Mouse (Mus musculus) G1E-ER4 (cell line): Measurements from ENCODE around the gene Uap1l1. TPM values are rescaled to one million over a fixed set of nuclear protein-coding genes. Genes with fewer than 3 reads are reported as not detected.

ENCODE experiments used
- GATA1 ChIP-seq: IDR thresholded peaks from one replicate; pipeline ENCODE4 v1.8.0; 2012; ENCODE audit warnings: low read length, inconsistent platforms
- polyA plus RNA-seq: library from polyadenylated mRNA; stranded (reverse); fragments of >175 nt; gene quantifications from 2 replicates; pipeline ENCODE4 v1.2.3, GENCODE M21; 2012

Gene Uap1l1
- polyA plus RNA-seq, 1 experiment: 46.3 TPM

DNA sequence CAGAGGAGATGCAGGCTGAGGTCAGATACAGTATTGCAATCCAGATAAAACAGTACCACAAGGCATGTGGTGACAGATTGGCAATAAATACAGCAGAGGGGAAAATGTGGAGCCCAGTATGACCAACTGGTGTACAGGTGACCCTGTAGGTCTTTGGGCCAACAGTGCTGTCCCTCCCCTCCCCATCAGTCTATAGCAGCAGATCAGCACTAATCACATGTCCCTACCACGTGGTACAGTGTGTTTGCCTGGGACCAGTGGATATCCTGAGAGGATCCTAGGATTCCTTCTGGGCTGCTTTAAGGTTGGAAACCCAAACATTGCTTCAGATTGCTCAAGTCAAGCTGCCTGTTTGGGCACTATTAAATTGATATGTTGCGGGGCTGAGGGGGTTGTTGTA lies 31.9 kb downstream of the Uap1l1 start:
- no peak for TF ChIP-seq GATA1

- TF ChIP-seq GATA1: no peak
Observed at GRCm38 (mm10) chr2:25332286-25333160, 33.0 kb downstream of the Uap1l1 start, which contains the start of gene Man1b1. TSS of gene Man1b1 (plus strand) at chr2:25332338.

DNA sequence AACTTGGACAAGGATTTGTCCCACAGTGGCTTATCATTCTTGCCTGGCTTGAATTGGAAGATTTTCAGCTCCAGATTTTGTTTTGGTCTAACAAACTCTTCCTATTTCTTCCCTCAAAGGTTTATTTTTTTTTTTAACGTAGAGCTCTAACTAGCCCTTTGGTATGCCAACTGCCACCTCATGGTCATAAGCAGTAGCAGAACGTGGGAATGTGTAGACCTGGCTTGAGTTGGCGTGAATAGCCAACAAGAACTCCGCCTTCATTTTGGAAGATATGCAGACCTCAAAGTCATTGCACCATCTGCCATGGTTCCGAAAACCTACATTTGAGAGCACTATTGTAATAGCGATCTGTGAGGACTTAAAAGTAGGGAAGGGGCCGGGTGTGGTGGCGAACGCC lies 34.0 kb downstream of the Uap1l1 start:
- TF ChIP-seq GATA1: no peak

DNA sequence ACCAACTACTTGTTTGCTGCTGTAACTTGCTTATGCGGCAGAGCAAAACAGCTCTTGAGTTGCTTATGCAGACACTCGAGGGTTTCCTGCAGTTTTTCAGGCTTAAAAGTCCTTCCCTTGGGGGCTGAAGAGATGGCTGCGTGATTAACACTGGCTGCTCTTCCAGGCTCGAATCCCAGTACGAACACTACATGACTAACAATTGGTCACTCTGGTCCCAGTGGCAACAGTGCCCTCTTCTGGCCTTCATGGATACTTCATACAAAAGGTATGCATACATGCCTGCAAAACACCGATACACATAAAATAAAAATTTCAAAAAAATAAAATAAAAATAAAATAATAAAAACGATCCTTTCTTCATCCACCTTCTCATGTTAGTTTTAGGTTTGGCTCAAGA lies 37.0 kb downstream of the Uap1l1 start:
- TF ChIP-seq GATA1: no peak

- TF ChIP-seq GATA1: no peak
Observed at GRCm38 (mm10) chr2:25326036-25326435, 39.4 kb downstream of the Uap1l1 start.

- TF ChIP-seq GATA1: no peak
Observed at GRCm38 (mm10) chr2:25320084-25320483, 45.4 kb downstream of the Uap1l1 start.

- no peak for TF ChIP-seq GATA1
Observed at GRCm38 (mm10) chr2:25318971-25319773, 46.3 kb downstream of the Uap1l1 start, which contains the start of gene Grin1. TSS of gene Grin1 (minus strand) at chr2:25319187.

- TF ChIP-seq GATA1: no peak
Observed at GRCm38 (mm10) chr2:25318119-25318966, 47.1 kb downstream of the Uap1l1 start.

GRCm38 (mm10) chr2:25311491-25311891 lies 54.0 kb downstream of the Uap1l1 start:
- no peak for TF ChIP-seq GATA1

- TF ChIP-seq GATA1: no peak
Observed at GRCm38 (mm10) chr2:25310969-25311368, 54.5 kb downstream of the Uap1l1 start.

DNA sequence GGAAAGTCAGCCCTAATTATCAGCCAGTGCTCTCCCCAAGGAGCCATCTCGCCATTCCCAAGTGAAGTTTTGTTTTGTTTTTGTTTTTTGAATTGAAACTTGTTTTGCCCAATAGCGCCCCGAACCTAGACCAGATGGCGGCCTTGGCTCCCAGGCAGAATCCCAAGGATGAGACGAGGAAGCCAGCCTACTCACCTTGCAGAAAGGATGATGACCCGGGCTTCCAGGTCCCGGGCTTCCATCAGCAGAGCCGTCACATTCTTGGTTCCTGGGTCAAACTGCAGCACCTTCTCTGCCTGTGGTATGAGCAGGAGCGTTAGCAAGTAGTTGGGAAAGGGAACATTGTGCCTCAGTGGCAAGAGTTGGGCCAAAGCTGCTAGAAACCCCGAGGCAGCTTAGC lies 55.3 kb downstream of the Uap1l1 start:
- TF ChIP-seq GATA1: no peak

Other genes with a start within 250 kb of the Uap1l1 start
- gene Nrarp, start 184.9 kb downstream of the Uap1l1 start, polyA plus RNA-seq: not detected in 2 replicates
- gene Tor4a, start 168.8 kb downstream of the Uap1l1 start, polyA plus RNA-seq: 9.9 and 11.1 TPM in 2 replicates
- 26.4 and 34.1 TPM in 2 replicates for gene Nelfb, start 154.2 kb downstream of the Uap1l1 start, polyA plus RNA-seq
- not detected in 2 replicates for gene Stpg3, start 151.0 kb downstream of the Uap1l1 start, polyA plus RNA-seq
- 0.09 TPM in 1 of 2 replicates, not detected in the other for gene Fam166a, start 146.9 kb downstream of the Uap1l1 start, polyA plus RNA-seq
- 462 and 587 TPM in 2 replicates for gene Tubb4b, start 141.0 kb downstream of the Uap1l1 start, polyA plus RNA-seq
- not detected in 2 replicates for gene Slc34a3, start 131.3 kb downstream of the Uap1l1 start, polyA plus RNA-seq
- gene Rnf224, start 128.9 kb downstream of the Uap1l1 start, polyA plus RNA-seq: 0.04 and 0.10 TPM in 2 replicates
- gene Rnf208, start 123.4 kb downstream of the Uap1l1 start, polyA plus RNA-seq: 23.1 and 29.3 TPM in 2 replicates
- not detected in 2 replicates for gene Cysrt1, start 123.2 kb downstream of the Uap1l1 start, polyA plus RNA-seq
- gene AL732309.1, start 118.8 kb downstream of the Uap1l1 start, polyA plus RNA-seq: 0.97 and 2.3 TPM in 2 replicates
- gene Tmem203, start 110.2 kb downstream of the Uap1l1 start, polyA plus RNA-seq: 11.3 and 16.5 TPM in 2 replicates
- gene Tprn, start 103.1 kb downstream of the Uap1l1 start, polyA plus RNA-seq: 56.1 and 69.7 TPM in 2 replicates
- gene Ssna1, start 93.2 kb downstream of the Uap1l1 start, polyA plus RNA-seq: 196 and 198 TPM in 2 replicates
- 25.4 and 26.3 TPM in 2 replicates for gene Anapc2, start 93.2 kb downstream of the Uap1l1 start, polyA plus RNA-seq
- gene Tmem210, start 77.5 kb downstream of the Uap1l1 start, polyA plus RNA-seq: not detected in 2 replicates
- gene Lrrc26, start 75.8 kb downstream of the Uap1l1 start, polyA plus RNA-seq: not detected in 2 replicates
- gene Grin1, start 46.5 kb downstream of the Uap1l1 start, polyA plus RNA-seq: 0.09 and 0.18 TPM in 2 replicates
- gene Man1b1, start 33.3 kb downstream of the Uap1l1 start, polyA plus RNA-seq: 18.5 and 26.0 TPM in 2 replicates
- 5.0 and 7.6 TPM in 2 replicates for gene Dpp7, start 9.3 kb downstream of the Uap1l1 start, polyA plus RNA-seq
- 139 and 187 TPM in 2 replicates for gene Sapcd2, start 6.6 kb upstream of the Uap1l1 start, polyA plus RNA-seq
- gene Entpd2, start 30.2 kb upstream of the Uap1l1 start, polyA plus RNA-seq: not detected in 2 replicates
- gene Npdc1, start 33.7 kb upstream of the Uap1l1 start, polyA plus RNA-seq: not detected in 2 replicates
- gene Fut7, start 57.6 kb upstream of the Uap1l1 start, polyA plus RNA-seq: not detected in 2 replicates
- 9.2 and 9.9 TPM in 2 replicates for gene Abca2, start 63.0 kb upstream of the Uap1l1 start, polyA plus RNA-seq
- gene Clic3, start 91.2 kb upstream of the Uap1l1 start, polyA plus RNA-seq: not detected in 2 replicates
- gene Paxx, start 95.4 kb upstream of the Uap1l1 start, polyA plus RNA-seq: 39.7 and 40.3 TPM in 2 replicates
- gene Ptgds, start 104.4 kb upstream of the Uap1l1 start, polyA plus RNA-seq: not detected in 2 replicates
- not detected in 2 replicates for gene Lcn12, start 128.2 kb upstream of the Uap1l1 start, polyA plus RNA-seq
- 25.8 and 49.8 TPM in 2 replicates for gene Fbxw5, start 135.1 kb upstream of the Uap1l1 start, polyA plus RNA-seq
- gene C8g, start 136.0 kb upstream of the Uap1l1 start, polyA plus RNA-seq: 0.08 and 0.18 TPM in 2 replicates
- gene Traf2, start 181.3 kb upstream of the Uap1l1 start, polyA plus RNA-seq: 5.5 and 9.3 TPM in 2 replicates
- gene Edf1, start 192.2 kb upstream of the Uap1l1 start, polyA plus RNA-seq: 682 and 940 TPM in 2 replicates
- gene Mamdc4, start 209.2 kb upstream of the Uap1l1 start, polyA plus RNA-seq: 0.52 and 0.69 TPM in 2 replicates
- gene Phpt1, start 209.5 kb upstream of the Uap1l1 start, polyA plus RNA-seq: 3.2 and 4.9 TPM in 2 replicates
- 0.09 and 0.13 TPM in 2 replicates for gene Ajm1, start 216.1 kb upstream of the Uap1l1 start, polyA plus RNA-seq
- 86.8 and 89.3 TPM in 2 replicates for gene Rabl6, start 242.8 kb upstream of the Uap1l1 start, polyA plus RNA-seq